Mouse (Mus musculus) spleen, adult 2 months (tissue): ENCODE measurements around the gene Fbxw10.
A peak's percentile ranks its signal among the peaks of the same experiment; 100 is the strongest.

Experiments
- CTCF ChIP-seq: fragments of 200-500 bp; IDR thresholded peaks from 2 replicates; pipeline ENCODE4 v1.5.1; 2011; ENCODE audit warnings: mild to moderate bottlenecking, inconsistent platforms; ENCODE audit not compliant: insufficient read depth, insufficient read length, insufficient replicate concordance; ENCODE audit errors: extremely low read depth
- POLR2A ChIP-seq: fragments of 200-500 bp; IDR thresholded peaks from 2 replicates; pipeline ENCODE4 v1.6.1; 2011; ENCODE audit warnings: low read depth, low read length, inconsistent platforms

- TF ChIP-seq POLR2A (no peak), CTCF (peak; percentile 18; the same call in 1 of the 2 replicates)
These were observed 54.9 kb downstream of the Fbxw10 start for GRCm38 (mm10) chr11:62901699-62902323.
